Mouse (Mus musculus) Patski (cell line): ENCODE results near the gene Sufu. TPM values are rescaled to one million over a fixed set of nuclear protein-coding genes. Genes with fewer than 3 reads are reported as not detected.

Source experiments
- ATAC-seq: fragments of 100-300 bp; one replicate; pipeline ENCODE4 v1.8.0; 2021
- CTCF ChIA-PET: fragments of 350-600 bp; sonication (Branson Sonifier 250); formaldehyde crosslinking; loops from one replicate; lab custom pipeline; 2022; ENCODE audit warnings: inconsistent platforms; lab: Charles Lee
- POLR2A ChIA-PET: fragments of 350-600 bp; sonication (Branson Sonifier 250); formaldehyde crosslinking; loops from one replicate; lab custom pipeline; 2022; ENCODE audit warnings: antibody characterized with exemption, inconsistent platforms; lab: Charles Lee
- DNase-seq: peaks from one replicate; pipeline ENCODE4 v3.0.0-alpha.2; 2011; ENCODE audit warnings: low read depth, low spot score
- H3K27me3 ChIP-seq: fragments of 371-371 bp; one replicate; pipeline ENCODE4 v1.5.1; 2021
- CTCF ChIP-seq: fragments of 100-300 bp; IDR thresholded peaks from one replicate; pipeline ENCODE4 v1.5.1; 2021
- in situ Hi-C: fragments of 300-500 bp; cut with MboI; formaldehyde crosslinking; loops from 3 replicates; pipeline ENCODE4 v1.11.1; 2018; ENCODE audit warnings: low pct_unique_long_range_greater_than_20kb, mixed read lengths
- polyA plus RNA-seq: library from polyadenylated mRNA; unstranded; gene quantifications from one replicate; pipeline ENCODE4 v1.2.3, GENCODE M21; 2021

Sufu gene
- polyA plus RNA-seq, 1 experiment from 2014 or later, result 35.2 TPM

DNA sequence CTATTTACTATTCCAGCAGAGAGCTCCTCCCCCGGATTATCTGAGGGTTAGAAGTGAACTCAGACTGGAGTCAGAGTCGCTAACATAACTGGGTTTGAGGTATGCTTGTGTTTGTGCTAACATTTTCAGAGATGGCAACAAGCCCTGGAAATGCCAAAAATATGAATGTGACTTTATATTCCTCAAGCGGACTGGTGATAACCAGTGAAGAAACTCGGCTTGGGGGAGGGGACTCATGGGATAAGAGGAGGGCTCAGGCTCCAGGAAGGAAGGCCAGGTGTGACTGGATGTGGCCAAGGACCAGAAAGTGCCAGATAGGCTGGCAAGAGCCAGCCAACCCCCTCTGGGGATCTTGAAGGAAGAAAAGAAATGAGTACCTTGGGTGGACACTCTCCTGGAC lies 85.1 kb downstream of the Sufu start:
- POLR2A ChIA-PET, result interaction anchor here (1.3 to 1.5 kb wide), 2 partner anchors 19 to 21 kb away, joined by 3 to 7 read pairs; no protein-coding TSS in a partner anchor
- in situ Hi-C loops, result no loop called here
- CTCF ChIA-PET, result interaction anchor here (0.7 to 2.8 kb wide), 5 partner anchors 9 to 51 kb away, joined by 3 to 8 read pairs (median 4); no protein-coding TSS in a partner anchor

GRCm38 (mm10) chr19:46482896-46483516 lies 86.3 kb downstream of the Sufu start:
- no peak for ATAC-seq
- DNase-seq, result no peak
- no peak for TF ChIP-seq CTCF
- in situ Hi-C loops, result no loop called here
- ChIA-PET POLR2A (interaction anchor here (0.6 to 2.6 kb wide), 6 partner anchors 9 to 86 kb away, joined by 3 to 14 read pairs (median 4); partner anchors contain the start of gene Sufu), CTCF (interaction anchor here (0.7 to 3.1 kb wide), 5 partner anchors 11 to 124 kb away, joined by 3 to 22 read pairs (median 7); partner anchors contain the start of gene Trim8)
- no peaks in the 10 kb centered on the region for H3K27me3 ChIP-seq

More for the DNA sequence above, 85.1 kb downstream of the Sufu start:
- DNase-seq (no peak), ATAC-seq (no peak)
- H3K27me3 ChIP-seq, result no peaks in the 10 kb centered on the region
- no peak for TF ChIP-seq CTCF

- in situ Hi-C loops, result no loop called here
- ChIA-PET POLR2A (interaction anchor here (0.6 to 2.6 kb wide), 7 partner anchors 10 to 87 kb away, joined by 3 to 14 read pairs (median 4); partner anchors contain the start of gene Sufu), CTCF (interaction anchor here (0.7 to 3.1 kb wide), 3 partner anchors 17 to 47 kb away, joined by 4 to 22 read pairs (median 7); partner anchors contain the start of gene Trim8)
- no peaks in the 10 kb centered on the region for H3K27me3 ChIP-seq
- TF ChIP-seq CTCF, result no peak
- peak; percentile 73 for DNase-seq
- ATAC-seq, result peak; percentile 44
Observed at GRCm38 (mm10) chr19:46483701-46484328, 87.1 kb downstream of the Sufu start.

DNA sequence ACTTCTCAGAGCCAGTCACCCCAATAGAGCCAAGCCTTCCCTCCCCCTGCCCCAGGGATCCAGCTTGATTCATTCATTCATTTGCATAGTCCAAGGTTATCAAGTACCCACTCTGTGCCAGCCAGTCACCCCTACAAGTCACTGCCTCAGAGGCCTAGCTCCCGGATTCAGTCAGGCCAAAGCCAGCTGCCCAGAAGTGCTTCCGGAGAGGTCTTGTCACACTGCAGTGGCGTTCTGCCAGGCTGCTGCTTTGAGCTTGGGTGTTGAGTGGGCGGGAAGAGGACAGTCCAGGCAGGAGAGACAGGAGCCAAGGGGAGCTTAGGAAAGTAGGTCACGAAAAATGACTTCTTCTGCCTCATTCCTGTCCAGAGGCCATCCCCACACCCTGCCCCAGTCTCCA lies 87.8 kb downstream of the Sufu start:
- in situ Hi-C loops, result no loop called here
- no peaks in the 10 kb centered on the region for H3K27me3 ChIP-seq
- ChIA-PET CTCF (interaction anchor here (0.8 to 3.1 kb wide), 3 partner anchors 17 to 37 kb away, joined by 3 to 22 read pairs (median 7); partner anchors contain the start of gene Trim8), POLR2A (interaction anchor here (1.1 to 2.6 kb wide), 5 partner anchors 11 to 40 kb away, joined by 3 to 14 read pairs (median 4); no protein-coding TSS in a partner anchor)
- ATAC-seq (peak; percentile 61), DNase-seq (no peak)
- TF ChIP-seq CTCF, result no peak

- in situ Hi-C loops, result no loop called here
- no peaks in the 10 kb centered on the region for H3K27me3 ChIP-seq
- ATAC-seq (no peak), DNase-seq (no peak)
- CTCF ChIA-PET, result interaction anchor here (1.0 kb wide), 1 partner anchor 8 kb away, joined by 3 read pairs; no protein-coding TSS in a partner anchor
- no peak for TF ChIP-seq CTCF
- POLR2A ChIA-PET, result interaction anchor here (1.6 kb wide), 1 partner anchor 11 kb away, joined by 6 read pairs; no protein-coding TSS in a partner anchor
Observed at GRCm38 (mm10) chr19:46485847-46486246, 89.2 kb downstream of the Sufu start.

- DNase-seq (no peak), ATAC-seq (no peak)
- CTCF ChIA-PET, result interaction anchor here (1.0 to 1.5 kb wide), 3 partner anchors 8 to 17 kb away, joined by 3 to 6 read pairs (median 4); no protein-coding TSS in a partner anchor
- H3K27me3 ChIP-seq, result no peaks in the 10 kb centered on the region
- in situ Hi-C loops, result no loop called here
- POLR2A ChIA-PET, result interaction anchor here (0.9 to 1.1 kb wide), 3 partner anchors 13 to 17 kb away, joined by 3 to 8 read pairs (median 4); no protein-coding TSS in a partner anchor
- TF ChIP-seq CTCF, result no peak
Observed at GRCm38 (mm10) chr19:46486709-46487108, 90.0 kb downstream of the Sufu start.

GRCm38 (mm10) chr19:46489448-46489847 lies 92.8 kb downstream of the Sufu start:
- CTCF ChIA-PET, result interaction anchor here (1.1 to 1.7 kb wide), 2 partner anchors 10 to 32 kb away, joined by 3 read pairs; no protein-coding TSS in a partner anchor
- DNase-seq (no peak), ATAC-seq (no peak)
- in situ Hi-C loops, result no loop called here
- H3K27me3 ChIP-seq, result no peaks in the 10 kb centered on the region
- POLR2A ChIA-PET, result interaction anchor here (3.6 kb wide), 1 partner anchor 11 kb away, joined by 24 read pairs; the partner anchor contains the start of gene Trim8
- TF ChIP-seq CTCF, result no peak

GRCm38 (mm10) chr19:46490634-46491033 lies 93.9 kb downstream of the Sufu start:
- no peak for ATAC-seq

DNA sequence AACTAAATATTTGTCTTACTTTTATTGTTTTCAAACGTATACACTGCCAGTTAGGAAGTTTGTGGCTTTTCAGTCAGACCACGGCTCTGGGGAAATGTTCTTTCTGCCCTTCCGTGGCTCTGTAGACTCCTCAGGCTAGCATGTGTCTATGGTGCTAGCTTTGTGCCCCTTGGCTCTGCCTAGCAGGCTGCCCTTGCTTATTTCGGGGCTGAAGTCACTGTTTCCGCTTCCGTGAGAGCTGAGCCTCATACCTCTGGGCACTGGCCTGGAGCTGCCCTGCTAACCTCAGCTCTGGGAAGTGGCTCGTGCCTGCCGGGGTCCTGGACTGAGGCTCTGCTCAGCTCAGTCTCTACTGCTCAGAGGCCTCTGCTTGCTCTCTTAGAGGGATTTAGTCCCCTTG lies 98.4 kb downstream of the Sufu start:
- TF ChIP-seq CTCF, result no peak
- DNase-seq, result no peak
- in situ Hi-C loops, result no loop called here
- H3K27me3 ChIP-seq, result no peaks in the 10 kb centered on the region
- CTCF ChIA-PET, result interaction anchor here (0.9 to 2.1 kb wide), 5 partner anchors 8 to 49 kb away, joined by 3 to 6 read pairs (median 3); no protein-coding TSS in a partner anchor
- POLR2A ChIA-PET, result no interaction called here
- ATAC-seq, result no peak

More at GRCm38 (mm10) chr19:46490634-46491033, 93.9 kb downstream of the Sufu start:
- in situ Hi-C loops, result no loop called here
- DNase-seq, result no peak
- no peak for TF ChIP-seq CTCF
- H3K27me3 ChIP-seq, result no peaks in the 10 kb centered on the region
- ChIA-PET CTCF (interaction anchor here (1.1 to 1.7 kb wide), 2 partner anchors 9 to 31 kb away, joined by 3 read pairs; no protein-coding TSS in a partner anchor), POLR2A (interaction anchor here (3.6 kb wide), 1 partner anchor 10 kb away, joined by 24 read pairs; the partner anchor contains the start of gene Trim8)

- no peaks in the 10 kb centered on the region for H3K27me3 ChIP-seq
- CTCF ChIA-PET, result interaction anchor here (1.2 to 2.1 kb wide), 3 partner anchors 10 to 33 kb away, joined by 3 to 6 read pairs (median 6); no protein-coding TSS in a partner anchor
- no peak for ATAC-seq
- TF ChIP-seq CTCF, result no peak
- in situ Hi-C loops, result no loop called here
- no peak for DNase-seq
- POLR2A ChIA-PET, result interaction anchor here (1.4 to 19.4 kb wide), 2 partner anchors 12 to 31 kb away, joined by 6 to 388 read pairs; no protein-coding TSS in a partner anchor
Observed at GRCm38 (mm10) chr19:46497230-46497629, 100.5 kb downstream of the Sufu start.
